Mouse (Mus musculus) hindbrain, embryonic 14.5 days (tissue): ENCODE measurements around the gene Rmnd5b. TPM values are rescaled to one million over a fixed set of nuclear protein-coding genes. Genes with fewer than 3 reads are reported as not detected.
A peak's percentile ranks its signal among the peaks of the same experiment; 100 is the strongest.

ENCODE experiments used
- ATAC-seq: fragments of 200-750 bp; cut with Nextera tagmentation; 2 replicates; pipeline ENCODE4 v1.8.0; 2017; ENCODE audit warnings: moderate number of reproducible peaks, mild to moderate bottlenecking, moderate TSS enrichment, moderate library complexity; ENCODE audit not compliant: low FRiP score
- DNase-seq: peaks from one replicate; pipeline ENCODE4 v3.0.0-alpha.2; 2015; ENCODE audit warnings: low spot score
- H3K27ac ChIP-seq: fragments of 300-500 bp; sonication (generic); 2 replicates; pipeline ENCODE4 v1.5.1; 2014; ENCODE audit warnings: mild to moderate bottlenecking, moderate library complexity
- H3K27me3 ChIP-seq: fragments of 300-500 bp; sonication (generic); 2 replicates; pipeline ENCODE4 v1.6.1; 2014; ENCODE audit warnings: mild to moderate bottlenecking, low read length, mixed read lengths; ENCODE audit not compliant: control insufficient read depth, insufficient read depth
- H3K36me3 ChIP-seq: fragments of 300-500 bp; sonication (generic); replicated peaks from 2 replicates; pipeline ENCODE4 v1.6.1; 2014; ENCODE audit not compliant: control insufficient read depth, insufficient read depth
- H3K4me1 ChIP-seq: fragments of 300-500 bp; sonication (generic); replicated peaks from 2 replicates; pipeline ENCODE4 v1.6.1; 2014; ENCODE audit warnings: antibody characterized with exemption, low read length, mixed read lengths; ENCODE audit not compliant: control insufficient read depth, insufficient read depth
- H3K4me2 ChIP-seq: fragments of 300-500 bp; sonication (generic); replicated peaks from 2 replicates; pipeline ENCODE4 v1.6.1; 2014; ENCODE audit warnings: mild to moderate bottlenecking, moderate library complexity
- H3K4me3 ChIP-seq: fragments of 300-500 bp; sonication (generic); replicated peaks from 2 replicates; pipeline ENCODE4 v1.5.1; 2014; ENCODE audit warnings: mild to moderate bottlenecking, low read length
- H3K9ac ChIP-seq: fragments of 300-500 bp; sonication (generic); 2 replicates; pipeline ENCODE4 v1.6.1; 2014
- H3K9me3 ChIP-seq: fragments of 300-500 bp; sonication (generic); 2 replicates; pipeline ENCODE4 v1.6.1; 2016; ENCODE audit warnings: low read length; ENCODE audit not compliant: control insufficient read depth
- WGBS: fragments of 180-500 bp; shearing (Covaris S2); extraction: QIAGEN DNeasy Blood & Tissue Kit; methylation state at CpG from one replicate; pipeline ENCODE4 v1.1.7; 2014; 5-methylcytosine and 5-hydroxymethylcytosine counted together
- polyA plus RNA-seq: library from polyadenylated mRNA; unstranded; fragments of >200 nt; fragmentation: Nextera tagmentation; extraction: Ambion mirVana; gene quantifications from 2 replicates; pipeline ENCODE4 v1.2.1, GENCODE M21; 2014

Gene Rmnd5b
- polyA plus RNA-seq, 1 experiment from 2014 or later = 78.4 TPM

- 68% methylated on average over 4 of the region's 4 CpGs for WGBS
- H3K36me3 ChIP-seq = no peaks in the 10 kb centered on the region
- no peak overlapping the region for H3K9ac ChIP-seq
- no peak overlapping the region for H3K27ac ChIP-seq
- no peaks in the 10 kb centered on the region for H3K27me3 ChIP-seq
- no peaks in the 10 kb centered on the region for H3K9me3 ChIP-seq
- H3K4me1 ChIP-seq = peaks cover 11% of the 10 kb centered on the region
- H3K4me2 ChIP-seq = no peak overlapping the region
- no peak overlapping the region for H3K4me3 ChIP-seq
- DNase-seq (no peak), ATAC-seq (no peak)
Observed at GRCm38 (mm10) chr11:51579024-51579423, 56.7 kb downstream of the Rmnd5b start.

GRCm38 (mm10) chr11:51577587-51577986, 58.1 kb downstream of the Rmnd5b start:
- H3K27me3 ChIP-seq = no peaks in the 10 kb centered on the region
- WGBS = 83% methylated on average over 7 of the region's 7 CpGs
- no peak overlapping the region for H3K4me3 ChIP-seq
- no peak overlapping the region for H3K4me2 ChIP-seq
- H3K27ac ChIP-seq = no peak overlapping the region
- H3K9ac ChIP-seq = no peak overlapping the region
- H3K36me3 ChIP-seq = no peaks in the 10 kb centered on the region
- ATAC-seq = no peak
- H3K4me1 ChIP-seq = 0 out of 2 replicates have a peak, but pooled peaks cover 4% of the 10 kb centered on the region
- no peak for DNase-seq
- no peaks in the 10 kb centered on the region for H3K9me3 ChIP-seq

GRCm38 (mm10) chr11:51576454-51576853, 59.2 kb downstream of the Rmnd5b start:
- Histone ChIP-seq H3K9me3 (no peaks in the 10 kb centered on the region), H3K4me1 (0 out of 2 replicates have a peak, but pooled peaks cover 4% of the 10 kb centered on the region), H3K36me3 (no peaks in the 10 kb centered on the region), H3K27ac (0 out of 2 replicates have a peak overlapping the region, but pooled peaks have one; percentile 8), H3K4me2 (no peak overlapping the region), H3K4me3 (no peak overlapping the region), H3K27me3 (no peaks in the 10 kb centered on the region), H3K9ac (no peak overlapping the region)
- no peak for DNase-seq
- no peak for ATAC-seq
- 44% methylated on average over 4 of the region's 4 CpGs for WGBS

Other genes with a start within 250 kb of the Rmnd5b start
- 7.5 and 9.8 TPM in 2 replicates for gene Phykpl, start 51.1 kb downstream of the Rmnd5b start, polyA plus RNA-seq
- gene Hnrnpab, start 29.0 kb downstream of the Rmnd5b start, polyA plus RNA-seq = 399 and 421 TPM in 2 replicates
- gene Nhp2, start 16.2 kb downstream of the Rmnd5b start, polyA plus RNA-seq = 103 and 118 TPM in 2 replicates
- 19.9 and 22.4 TPM in 2 replicates for gene N4bp3, start 14.9 kb upstream of the Rmnd5b start, polyA plus RNA-seq
- 1.1 and 1.2 TPM in 2 replicates for gene D930048N14Rik, start 15.1 kb upstream of the Rmnd5b start, polyA plus RNA-seq
- gene 0610009B22Rik, start 53.0 kb upstream of the Rmnd5b start, polyA plus RNA-seq = 97.7 and 107 TPM in 2 replicates
- gene Sec24a, start 127.7 kb upstream of the Rmnd5b start, polyA plus RNA-seq = 17.4 and 17.7 TPM in 2 replicates
- gene Sar1b, start 127.8 kb upstream of the Rmnd5b start, polyA plus RNA-seq = 225 TPM in 2 replicates
- gene Jade2, start 221.8 kb upstream of the Rmnd5b start, polyA plus RNA-seq = 0.39 and 0.56 TPM in 2 replicates